Mouse (Mus musculus) frontal cortex, adult (tissue): ENCODE results near the gene Shc4.

Experiments
- ATAC-seq: cut with Nextera tagmentation; 2 replicates; pipeline ENCODE4 v1.9.2; 2017; ENCODE audit warnings: mild to moderate bottlenecking, moderate library complexity, mixed read lengths; ENCODE audit not compliant: low TSS enrichment

The Shc4 gene

DNA sequence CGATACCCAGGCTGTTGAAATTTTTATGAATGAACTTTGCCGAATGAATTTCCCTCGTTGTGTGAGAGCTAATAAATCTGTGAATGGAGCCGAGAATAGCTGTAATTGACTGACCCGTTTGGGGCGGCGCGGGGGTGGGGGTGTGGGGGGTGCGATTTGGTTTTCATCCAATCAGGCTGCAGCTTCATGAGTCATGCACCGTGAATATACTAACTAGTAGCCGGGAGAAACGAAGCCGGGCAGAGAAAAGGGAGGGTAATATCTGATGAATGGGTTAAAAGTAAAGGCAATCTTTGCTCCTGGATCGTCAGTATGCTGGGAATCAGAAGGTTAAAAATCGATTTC is at the start of gene Shc4:
Gene Shc4, minus strand, starts transcription at position 63 of the 345 bp plus-strand sequence.
- peak; percentile 25 for ATAC-seq

DNA sequence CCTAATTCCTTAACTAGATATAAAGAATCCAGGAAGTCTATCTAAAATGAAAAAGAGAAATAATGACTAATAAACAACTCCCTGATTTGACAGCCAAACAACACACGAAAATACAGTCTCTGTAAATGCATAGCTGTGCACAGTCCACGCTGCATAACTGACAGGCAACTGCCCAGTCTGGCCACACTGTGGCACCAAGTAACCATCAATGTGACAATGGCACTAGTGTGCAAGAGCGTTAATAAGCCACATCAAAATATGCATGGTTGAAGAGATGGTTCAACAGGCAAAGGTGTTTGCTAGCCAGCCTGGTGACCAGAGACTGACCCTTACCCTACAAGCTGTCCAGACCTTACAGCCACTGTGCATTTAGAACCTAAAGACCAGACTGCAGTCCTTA is 41.1 kb upstream of the Shc4 start:
- peak; percentile 65; the same call in 1 of the 2 replicates for ATAC-seq

DNA sequence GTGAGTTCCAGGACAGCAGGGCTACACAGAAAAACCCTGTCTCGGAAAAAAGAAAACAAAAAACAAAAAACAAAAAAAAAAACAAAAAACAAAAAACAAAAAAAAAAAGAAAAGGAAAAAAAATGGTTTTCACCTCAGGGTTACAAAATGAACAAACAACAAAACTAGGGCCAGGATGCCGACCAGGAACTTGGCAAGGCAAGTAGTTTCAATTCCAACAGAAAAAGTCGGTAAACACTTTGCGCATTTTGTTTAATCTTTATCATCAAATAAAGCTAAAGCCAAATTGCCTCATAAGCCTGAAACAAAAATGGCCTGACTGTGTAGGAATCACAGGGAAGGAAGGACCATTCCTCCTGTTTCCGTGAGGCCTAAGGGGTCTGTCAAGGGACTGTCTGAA is 40.6 kb upstream of the Shc4 start:
- ATAC-seq = no peak

DNA sequence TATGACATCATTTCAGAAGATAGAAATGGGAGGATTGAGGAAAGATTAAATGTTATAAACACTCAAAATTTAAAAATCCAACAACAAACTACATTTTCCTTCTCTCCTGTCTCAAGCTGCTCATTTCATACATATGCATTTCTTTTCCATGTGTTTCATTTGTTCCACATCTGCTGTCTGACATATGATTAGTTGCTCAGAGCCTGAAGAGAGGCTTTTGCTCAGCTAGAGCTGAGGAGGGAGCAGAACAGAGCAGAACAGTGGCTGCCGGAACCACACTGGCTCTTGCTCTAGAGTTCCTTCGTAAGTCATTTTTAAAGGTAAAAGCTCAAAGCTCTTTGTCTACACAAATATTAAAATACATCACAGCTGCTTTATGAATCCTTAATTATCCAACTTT is 25.4 kb upstream of the Shc4 start:
- ATAC-seq = peak; percentile 59

DNA sequence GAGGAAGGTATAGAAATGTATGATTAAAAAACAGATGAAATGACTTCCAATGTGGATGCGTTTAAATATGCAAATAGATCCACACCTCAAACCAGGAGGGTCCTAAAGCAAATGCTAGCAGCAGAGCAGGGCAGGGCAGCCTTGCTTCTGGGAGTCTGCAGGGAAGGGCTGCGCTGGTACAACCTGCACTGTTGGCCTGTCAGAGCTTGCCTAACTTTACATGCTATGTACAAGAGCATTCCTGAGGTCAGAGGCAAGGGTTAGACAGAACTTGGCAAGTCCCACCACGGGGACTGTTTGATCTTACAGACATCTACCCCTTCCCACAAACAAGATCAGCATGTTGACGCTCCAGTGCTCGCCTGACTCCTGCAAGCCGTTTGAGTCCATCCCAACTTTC is 15.4 kb upstream of the Shc4 start:
- no peak for ATAC-seq

DNA sequence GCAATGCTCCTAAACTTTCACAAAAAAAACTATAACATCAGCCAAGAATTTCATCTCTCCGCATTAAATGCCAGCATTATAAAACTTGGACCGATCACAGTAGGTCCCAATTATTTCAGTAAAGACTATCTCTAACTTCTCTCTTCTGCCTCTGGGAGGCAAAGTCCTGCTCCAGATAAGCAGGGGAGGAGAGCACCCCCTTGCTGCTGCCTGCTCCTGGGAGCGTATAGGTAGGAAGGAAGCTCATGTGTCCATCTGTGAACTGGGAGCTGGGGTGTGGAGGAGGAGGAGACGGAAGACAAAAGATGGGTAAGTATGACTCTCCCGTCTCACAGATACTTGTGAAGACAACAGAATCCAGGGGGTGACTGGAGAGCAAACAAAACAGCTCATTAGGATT is 14.8 kb upstream of the Shc4 start:
- ATAC-seq = 0 out of 2 replicates have a peak, but pooled peaks have one; percentile 25

DNA sequence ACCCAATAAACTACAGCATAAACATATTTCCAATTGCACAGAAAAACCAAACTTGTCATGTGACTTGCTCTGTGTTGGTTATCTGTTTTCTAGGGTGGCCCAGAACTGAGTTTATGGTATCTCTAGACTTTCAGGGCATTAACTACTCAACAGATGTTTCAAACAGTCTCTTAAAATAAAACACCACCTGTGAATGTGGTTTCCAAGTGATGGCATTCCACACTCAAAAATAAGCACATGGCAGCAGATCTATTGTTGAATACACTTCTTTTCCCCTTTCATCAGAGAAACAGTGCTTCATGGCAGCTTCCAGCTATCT is 12.0 kb upstream of the Shc4 start:
- ATAC-seq = no peak

DNA sequence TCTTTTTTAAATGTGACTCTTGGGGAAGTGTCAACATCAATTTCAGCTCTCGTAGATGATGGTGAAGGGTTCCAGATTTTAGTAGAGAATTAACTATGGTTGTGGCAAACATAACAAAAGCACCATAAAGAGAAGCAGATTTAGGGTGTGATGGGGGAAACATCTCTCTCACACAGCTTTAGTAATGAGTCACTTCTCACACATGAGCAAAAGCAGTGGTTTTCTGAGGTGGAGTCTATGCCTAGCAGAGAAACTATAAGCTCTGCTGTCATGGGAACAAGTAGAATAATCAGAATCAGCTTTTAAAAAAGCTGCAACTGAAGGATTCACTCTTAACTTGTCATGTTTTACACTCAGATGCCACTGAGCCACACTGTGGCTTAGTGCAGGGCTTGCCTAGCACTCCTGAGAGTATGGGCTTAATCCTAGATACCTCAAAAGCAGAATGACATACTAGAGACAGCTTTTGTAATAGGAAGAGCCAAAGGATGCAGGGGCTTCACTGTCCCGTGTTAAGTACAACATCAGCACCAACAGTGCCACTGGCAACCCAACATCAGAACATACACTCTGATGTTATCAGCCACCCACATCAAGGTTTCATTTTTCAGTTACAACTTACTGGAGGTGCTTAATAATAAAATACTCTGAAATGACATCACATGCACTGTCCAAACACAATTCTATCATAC is 11.5 kb upstream of the Shc4 start:
- ATAC-seq = peak; percentile 80

DNA sequence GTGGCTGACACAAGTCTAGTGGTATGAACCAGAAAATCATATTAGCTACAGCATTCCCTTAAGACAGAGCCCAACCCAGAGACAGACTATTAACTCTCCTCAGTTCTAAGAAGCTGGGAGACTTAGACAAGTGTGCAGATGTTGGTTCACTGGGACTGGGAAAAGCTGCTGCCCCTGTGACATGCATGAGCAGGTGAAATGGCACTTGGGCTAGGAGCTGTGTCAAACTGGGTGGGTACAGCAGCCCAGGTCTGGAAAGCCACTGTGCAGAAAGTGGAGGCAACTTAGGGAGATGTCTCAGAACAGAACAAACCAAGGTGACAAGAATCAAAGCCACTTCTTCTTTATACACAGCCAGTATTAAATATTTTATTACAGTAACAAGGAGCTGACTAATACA is 10.8 kb upstream of the Shc4 start:
- no peak for ATAC-seq

DNA sequence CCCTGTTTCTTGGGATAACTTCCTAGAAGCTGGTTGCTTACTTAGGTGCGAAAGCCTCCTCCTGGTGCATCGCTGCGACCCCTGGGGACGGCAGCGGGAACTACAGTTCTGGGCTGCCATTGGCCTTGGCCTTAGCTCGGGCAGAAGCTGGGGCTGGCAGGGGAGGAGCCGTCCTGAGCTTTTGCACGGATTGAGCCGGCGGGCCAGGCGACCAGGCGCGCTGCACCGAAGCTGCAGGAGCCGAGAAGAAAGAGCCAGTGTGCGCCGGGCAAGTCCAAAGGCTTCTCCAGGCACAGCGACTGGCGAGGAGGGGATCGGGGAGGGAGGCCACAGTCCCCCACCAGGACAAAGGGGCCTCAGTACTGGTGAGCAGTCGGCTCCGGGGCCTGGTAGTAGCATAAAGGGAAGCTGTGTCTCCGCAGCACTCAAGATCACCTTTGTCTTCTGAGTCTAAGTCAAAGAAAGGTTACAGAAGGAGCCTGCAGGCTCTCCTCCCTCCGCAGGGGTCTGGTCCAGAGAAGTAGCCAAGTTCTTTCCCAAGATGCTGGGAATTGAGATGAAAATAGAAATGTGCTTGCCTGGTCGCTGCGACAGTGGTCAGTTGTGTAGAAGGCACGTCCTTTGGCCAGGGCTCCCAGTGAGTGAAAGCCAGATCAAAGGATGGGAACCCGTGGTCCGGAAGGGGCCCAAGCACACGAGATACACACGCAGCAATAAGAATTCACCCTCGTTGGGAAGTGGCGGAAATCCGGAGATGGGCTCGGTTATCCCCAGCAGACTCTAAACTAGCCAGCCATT is 8.0 kb upstream of the Shc4 start:
- peak; percentile 80 for ATAC-seq

DNA sequence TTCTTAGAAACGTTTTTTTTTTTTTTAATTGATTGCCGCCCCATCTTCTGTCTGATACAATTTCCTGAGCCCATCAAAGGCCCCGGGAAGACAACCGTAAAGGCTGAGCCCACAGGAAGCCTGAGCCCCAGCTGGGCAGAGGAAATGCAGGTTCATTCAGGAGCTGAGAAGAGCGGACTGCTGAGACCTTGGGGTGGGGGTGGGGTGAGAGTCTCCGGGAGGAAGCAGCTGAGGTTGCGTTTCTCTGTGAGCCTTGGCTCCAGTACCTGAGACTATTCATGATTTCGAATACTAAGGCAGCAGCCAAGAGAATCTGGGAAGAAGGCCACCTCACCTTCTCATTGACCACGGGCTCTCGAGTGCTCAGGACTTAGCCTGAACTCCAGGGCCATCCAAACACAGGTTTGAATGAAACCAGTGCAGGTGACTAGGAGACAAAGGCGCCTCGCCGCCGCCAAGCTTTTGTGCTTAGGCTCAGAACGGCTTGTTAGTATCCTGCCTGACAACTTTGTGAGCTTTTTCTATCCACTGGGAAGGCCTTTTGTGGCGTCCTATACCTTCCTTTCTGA is 682 bp upstream of the Shc4 start:
- ATAC-seq = 0 out of 2 replicates have a peak, but pooled peaks have one; percentile 20

DNA sequence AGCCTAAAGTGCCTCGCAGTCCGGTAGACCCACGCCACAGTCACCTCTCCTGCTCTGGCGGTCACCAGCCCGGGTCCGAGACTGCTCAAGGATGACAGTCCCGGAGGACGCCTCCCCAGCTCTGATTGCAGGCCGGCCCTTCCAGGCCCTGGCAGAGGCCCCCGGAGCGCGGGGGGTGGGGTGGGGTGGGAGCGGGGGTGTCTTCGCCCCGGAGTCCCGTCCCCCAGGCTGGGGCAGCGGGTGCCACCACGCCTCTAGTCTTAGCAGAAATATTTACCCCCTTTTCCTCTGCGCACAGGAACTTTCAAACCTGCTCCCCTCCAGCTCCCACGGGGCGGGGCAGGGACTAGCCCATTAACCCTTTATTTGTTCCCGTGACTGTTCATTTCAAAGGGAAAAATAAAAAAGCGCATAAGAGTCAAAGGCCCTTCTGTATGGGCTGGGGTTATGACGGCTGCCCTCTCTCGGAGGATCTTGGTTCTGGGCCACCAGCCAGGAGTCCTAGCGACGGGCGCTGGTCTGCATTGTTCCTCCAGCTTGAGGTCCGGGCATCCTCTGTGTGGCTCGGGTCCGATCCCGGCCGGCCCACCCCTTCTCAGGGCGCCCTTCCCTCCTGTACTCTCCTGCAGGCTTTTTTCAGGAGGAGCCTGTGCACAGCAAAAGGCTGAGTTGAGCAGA is 401 bp downstream of the Shc4 start:
- peak; percentile 55 for ATAC-seq

DNA sequence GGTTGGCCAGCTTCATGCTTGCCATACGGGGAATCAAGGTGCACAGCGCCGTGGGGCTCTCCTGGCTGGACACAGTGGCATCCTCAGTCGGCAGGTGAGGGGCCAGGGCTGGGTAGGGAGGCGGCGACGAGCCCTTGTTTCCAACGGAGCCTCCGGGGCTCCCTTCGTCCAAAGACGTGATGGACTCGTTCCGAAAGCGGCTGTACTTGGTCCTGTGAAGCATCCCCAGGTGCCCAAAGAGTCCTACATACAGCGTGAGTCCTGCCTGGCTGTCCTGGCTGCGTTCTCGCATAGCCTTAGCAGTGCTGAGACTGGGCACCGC is 901 bp downstream of the Shc4 start:
- peak; percentile 25 for ATAC-seq

DNA sequence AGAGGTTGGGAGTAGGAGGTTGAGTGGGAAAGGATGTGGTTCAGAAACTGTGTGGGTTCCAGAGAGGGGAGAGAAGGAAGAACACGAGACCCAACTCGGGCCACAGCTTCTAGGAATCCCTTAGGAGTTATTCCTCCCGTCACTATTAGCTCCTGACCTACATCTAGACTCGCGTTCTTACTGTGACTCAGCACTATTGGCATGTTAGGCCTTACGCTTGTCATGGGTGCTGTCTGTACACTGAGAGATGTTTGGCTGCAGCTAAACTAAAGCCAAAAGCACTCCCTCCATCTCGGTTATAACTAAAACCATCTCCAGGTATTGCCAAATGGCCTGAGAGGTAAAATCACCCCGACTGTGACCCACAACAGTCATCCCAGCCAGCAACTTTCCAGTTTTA is 7.3 kb downstream of the Shc4 start:
- ATAC-seq = no peak

DNA sequence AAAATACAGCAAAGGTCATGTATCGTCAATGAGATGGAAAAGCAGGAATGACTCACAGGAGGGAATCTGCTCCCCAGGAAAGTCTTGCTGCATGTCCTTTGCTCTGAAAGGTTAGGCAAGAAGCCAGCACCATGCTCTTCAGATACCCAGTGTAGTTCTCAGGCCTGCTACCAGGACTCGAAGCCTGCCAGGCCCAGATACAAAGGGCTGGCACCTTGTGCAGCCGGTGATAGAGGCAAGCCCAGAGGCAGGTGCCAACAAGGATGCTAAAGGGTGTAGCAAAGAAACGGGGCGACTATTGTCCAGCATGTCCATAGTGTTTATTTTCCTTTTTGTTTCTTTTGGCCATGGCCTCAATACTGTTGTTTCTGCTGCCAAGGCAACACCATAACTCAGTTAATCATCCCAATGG is 17.4 kb downstream of the Shc4 start:
- no peak for ATAC-seq

DNA sequence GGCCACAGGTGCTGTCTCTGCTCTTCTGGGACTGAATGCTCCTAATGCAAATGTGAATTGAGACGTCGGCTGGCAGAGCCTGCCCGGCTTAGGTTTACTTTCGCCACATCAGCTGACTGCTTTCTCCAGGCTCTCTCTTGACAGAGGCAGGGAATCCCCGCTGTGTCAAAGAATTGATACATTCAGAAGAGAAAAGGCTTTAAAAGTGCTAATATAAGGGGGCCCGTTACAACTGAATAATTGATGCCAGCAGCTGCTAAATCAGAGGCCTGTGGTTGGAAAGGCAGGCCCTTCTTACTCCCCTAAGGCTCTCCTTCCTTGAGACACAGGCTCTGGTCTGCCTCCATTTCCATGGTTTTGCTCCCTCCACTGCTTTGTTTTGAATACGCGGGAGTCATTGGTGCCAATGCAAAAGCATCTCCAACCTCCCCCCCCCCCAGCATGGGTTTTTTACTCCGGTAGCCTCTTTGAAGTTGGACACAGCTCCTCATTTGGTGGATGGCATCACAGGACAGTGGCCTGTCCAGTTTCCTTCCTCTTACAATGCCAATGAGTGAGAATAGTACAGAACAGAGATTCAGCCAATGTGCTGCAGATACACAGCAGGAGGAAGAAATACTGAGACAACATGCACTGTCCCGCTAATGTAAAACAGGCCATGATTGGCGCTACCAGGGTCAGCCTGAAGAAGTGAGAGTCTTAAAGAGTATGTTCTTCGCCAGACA is 18.9 kb downstream of the Shc4 start:
- ATAC-seq = no peak

DNA sequence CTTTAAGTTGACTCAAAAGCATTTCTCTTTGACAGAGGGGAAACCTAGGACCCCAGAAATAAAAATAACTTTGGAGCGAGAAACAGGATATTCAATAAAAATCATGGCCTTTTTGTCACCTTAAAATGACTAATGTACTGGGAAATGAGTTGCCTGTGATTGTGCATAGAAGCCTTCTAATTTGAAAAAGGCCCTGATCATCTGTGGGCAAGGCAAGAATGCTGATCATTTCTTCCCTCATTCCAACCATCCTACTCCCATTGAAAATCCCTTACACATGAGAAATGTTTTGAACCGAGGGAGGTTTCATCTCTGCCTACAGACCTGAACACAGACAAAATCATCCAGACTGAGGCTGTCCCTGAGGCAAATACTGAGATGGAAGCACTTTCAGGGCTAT is 21.1 kb downstream of the Shc4 start:
- ATAC-seq = no peak

DNA sequence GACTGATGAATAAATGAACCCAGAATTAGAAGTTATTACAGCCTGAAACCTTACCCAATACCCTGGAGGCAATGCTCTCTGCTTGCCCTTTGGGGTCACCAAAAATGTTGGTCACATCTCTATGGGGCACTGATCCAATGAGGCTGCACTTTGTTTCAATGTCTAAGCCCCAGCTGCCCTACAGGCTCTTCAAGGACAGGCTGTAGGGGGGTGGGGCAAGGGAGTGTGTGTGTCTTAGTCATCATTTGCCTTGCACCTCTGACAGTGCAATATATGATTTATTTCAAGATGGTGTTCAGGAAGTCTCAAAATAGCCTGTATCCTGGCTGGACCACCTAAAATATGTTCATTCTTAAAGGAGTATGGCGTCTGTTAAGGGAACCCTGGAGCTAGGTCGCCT is 22.3 kb downstream of the Shc4 start:
- ATAC-seq = no peak

DNA sequence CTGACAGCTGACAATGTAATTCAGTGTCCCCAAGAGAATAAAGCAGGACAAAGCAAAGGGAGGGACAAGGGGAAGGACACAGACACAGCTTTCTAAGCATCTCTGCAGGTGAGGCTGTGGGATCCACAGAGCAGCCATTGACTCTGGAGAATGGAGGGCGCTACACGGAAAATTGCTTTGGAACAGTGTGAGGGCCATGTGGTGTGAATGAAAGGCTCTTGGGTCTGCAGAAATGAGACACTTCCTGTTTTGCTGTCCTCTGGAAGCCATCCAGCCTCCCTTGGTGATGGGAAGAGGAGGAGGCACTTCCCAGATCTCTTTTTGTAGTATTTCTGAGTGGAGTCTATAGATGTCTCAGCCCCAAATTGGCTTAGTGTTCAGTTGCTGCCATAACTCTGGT is 27.7 kb downstream of the Shc4 start:
- ATAC-seq = no peak

DNA sequence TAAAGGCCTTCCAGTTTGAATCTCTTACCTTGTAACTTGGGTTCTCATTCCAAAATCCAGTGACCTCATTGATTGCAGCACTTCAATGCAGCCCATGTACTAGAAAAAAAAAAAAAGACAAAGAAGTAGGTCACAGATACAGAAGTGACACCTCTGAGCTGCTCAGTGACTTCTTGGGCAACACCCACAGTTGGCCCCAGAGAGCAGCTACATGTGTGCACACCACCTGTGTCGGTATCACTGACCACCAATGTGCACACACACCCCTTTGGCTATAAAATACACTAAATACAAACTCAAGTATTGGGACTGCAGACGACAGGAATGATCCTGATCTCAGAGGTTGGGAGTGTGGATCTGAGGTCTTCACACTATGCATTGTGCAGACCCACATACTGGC is 29.1 kb downstream of the Shc4 start:
- ATAC-seq = no peak

DNA sequence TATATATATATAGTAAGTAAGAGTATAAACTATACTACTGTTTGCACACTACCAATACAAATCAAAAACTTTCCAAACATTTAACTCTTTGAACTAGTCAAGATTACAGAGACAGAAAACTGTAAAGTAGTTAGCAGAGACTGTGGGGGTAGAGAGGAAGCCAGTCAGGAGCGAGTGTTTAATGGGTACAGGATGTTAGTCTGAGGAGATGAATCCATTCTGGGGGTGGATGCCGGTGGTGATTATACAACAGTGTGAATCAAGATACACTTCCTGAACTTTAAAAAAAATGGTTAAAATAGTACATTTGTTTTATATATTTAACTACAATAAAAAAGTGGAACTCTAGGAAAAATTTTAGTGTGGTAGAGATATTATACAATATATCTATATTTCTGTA is 31.9 kb downstream of the Shc4 start:
- peak; percentile 88 for ATAC-seq
